Mouse (Mus musculus): ENCODE data around the gene Ndufs1. TPM values are rescaled to one million over a fixed set of nuclear protein-coding genes. Genes with fewer than 3 reads are reported as not detected.

The Ndufs1 gene
- polyA plus RNA-seq, 2 experiments, result 96.3 to 115 TPM

DNA sequence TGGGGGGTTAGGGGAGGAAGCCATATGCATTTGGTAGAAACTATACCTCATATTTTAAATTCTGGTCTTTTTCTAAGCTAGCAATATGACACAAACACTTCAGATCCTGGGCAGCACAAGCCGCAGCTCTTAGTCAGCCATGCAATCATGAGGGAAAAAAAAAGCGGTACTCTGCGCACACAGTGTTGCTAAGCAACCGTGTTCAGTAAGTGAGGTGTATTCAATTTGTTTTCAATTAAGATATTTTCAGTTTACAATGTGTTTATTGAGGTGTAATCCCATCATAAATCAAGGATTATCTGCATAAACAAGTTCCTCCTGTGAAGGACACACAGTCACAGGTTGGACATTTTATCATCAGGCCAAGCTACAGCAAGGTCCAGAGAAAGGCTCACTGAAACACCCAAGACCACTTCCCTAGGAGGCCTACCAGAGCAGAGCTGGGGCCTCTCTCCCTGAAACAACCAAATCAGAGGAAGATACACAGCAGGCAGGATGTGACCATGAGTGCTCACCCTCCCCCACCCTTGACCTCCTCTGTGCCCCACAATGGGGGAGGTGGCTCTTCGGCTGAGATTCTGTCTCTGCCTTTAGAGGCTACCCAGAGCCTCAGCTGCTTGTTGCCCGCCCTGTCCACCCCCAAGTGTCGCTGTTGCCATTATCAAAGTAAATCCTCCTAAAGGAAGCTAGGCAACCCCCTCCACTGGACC lies 27.5 kb upstream of the Ndufs1 start:
- 9% methylated on average over 7 of the region's 7 CpGs for WGBS
- H3K4me1 ChIP-seq (ENCODE audit: control insufficient read depth, insufficient read depth, low read length), result no peaks in the 10 kb centered on the region
- 0 out of 2 replicates have a peak, but pooled peaks have one; percentile 55 for ATAC-seq (ENCODE audit: low FRiP score, low read depth)
- no peaks in the 10 kb centered on the region; the same call in 1 of the 2 replicates for H3K27me3 ChIP-seq (ENCODE audit: control insufficient read depth, insufficient read depth, low read length)
- H3K27ac ChIP-seq (replicated peaks; ENCODE audit: low read depth, low read length), result no peak overlapping the region
- DNase-seq (ENCODE audit: low spot score), result no peak
- 0 out of 2 replicates have a peak, but pooled peaks cover 7% of the 10 kb centered on the region for H3K9me3 ChIP-seq (ENCODE audit: control insufficient read depth, low read length)
- no peak overlapping the region for H3K4me3 ChIP-seq (replicated peaks; ENCODE audit: low read length)
- no peak overlapping the region for H3K9ac ChIP-seq (ENCODE audit: low read depth, low read length, severe bottlenecking)
- TF ChIP-seq POLR2A (IDR thresholded peaks at IDR 0.05; ENCODE audit: borderline replicate concordance, extremely low read depth, insufficient read depth, insufficient read length), result no peak
- no peaks in the 10 kb centered on the region for H3K36me3 ChIP-seq (ENCODE audit: control insufficient read depth, insufficient read depth, low read length)
- no peak overlapping the region for H3K4me2 ChIP-seq (replicated peaks; ENCODE audit: low read depth, low read length, severe bottlenecking)

DNA sequence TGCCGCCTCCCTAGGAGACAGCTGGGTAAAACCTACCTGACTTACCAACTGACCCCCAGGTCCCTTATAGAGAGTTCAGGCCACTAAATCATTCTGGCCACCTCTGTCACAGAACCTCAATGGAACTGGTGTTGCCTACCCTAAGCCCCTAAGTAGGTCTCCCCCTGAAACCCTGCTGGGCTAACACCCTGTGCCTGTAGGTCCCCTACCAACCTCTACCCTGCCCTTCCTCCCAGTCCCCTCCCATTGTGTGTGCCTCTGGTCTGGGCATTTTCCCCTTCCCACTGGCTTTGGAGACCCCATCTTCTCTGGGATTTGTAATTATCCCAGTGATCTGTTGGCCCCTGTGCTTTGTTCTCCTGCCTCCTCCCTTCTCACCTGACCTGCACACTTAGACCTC lies 26.8 kb upstream of the Ndufs1 start:
- no peak for DNase-seq (ENCODE audit: low spot score)
- Histone ChIP-seq H3K9ac (ENCODE audit: low read depth, low read length, severe bottlenecking) (no peak overlapping the region), H3K27ac (replicated peaks; ENCODE audit: low read depth, low read length) (no peak overlapping the region), H3K4me3 (replicated peaks; ENCODE audit: low read length) (no peak overlapping the region), H3K36me3 (ENCODE audit: control insufficient read depth, insufficient read depth, low read length) (no peaks in the 10 kb centered on the region), H3K9me3 (ENCODE audit: control insufficient read depth, low read length) (0 out of 2 replicates have a peak, but pooled peaks cover 7% of the 10 kb centered on the region), H3K4me2 (replicated peaks; ENCODE audit: low read depth, low read length, severe bottlenecking) (no peak overlapping the region), H3K27me3 (ENCODE audit: control insufficient read depth, insufficient read depth, low read length) (no peaks in the 10 kb centered on the region; the same call in 1 of the 2 replicates), H3K4me1 (ENCODE audit: control insufficient read depth, insufficient read depth, low read length) (no peaks in the 10 kb centered on the region)
- ATAC-seq (ENCODE audit: low FRiP score, low read depth), result no peak
- no peak for TF ChIP-seq POLR2A (IDR thresholded peaks at IDR 0.05; ENCODE audit: borderline replicate concordance, extremely low read depth, insufficient read depth, insufficient read length)
- 82% methylated on average over 1 of the region's 1 CpGs for WGBS

DNA sequence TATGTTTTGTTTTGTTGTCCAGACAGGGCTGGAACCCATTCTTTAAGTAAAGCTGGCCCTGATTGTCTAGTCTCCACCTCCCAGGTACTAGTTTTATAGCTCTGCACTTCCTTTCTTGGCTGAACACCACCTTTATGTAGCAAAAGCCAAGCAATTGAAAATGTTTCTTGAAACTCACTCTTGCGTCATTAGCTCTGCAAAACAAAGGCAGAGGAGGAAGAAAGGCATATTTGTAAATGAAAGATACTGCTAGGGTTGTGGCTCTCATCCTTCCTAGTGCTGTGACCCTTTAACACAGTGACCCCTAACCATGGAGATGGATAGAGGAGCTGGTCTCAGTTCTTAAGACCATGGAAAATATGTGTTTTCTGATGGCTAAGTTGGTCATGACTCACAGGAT lies 25.0 kb upstream of the Ndufs1 start:
- DNase-seq (ENCODE audit: low spot score), result no peak
- WGBS, result 64% methylated on average over 1 of the region's 1 CpGs
- no peak for ATAC-seq (ENCODE audit: low FRiP score, low read depth)
- no peak overlapping the region for H3K9ac ChIP-seq (ENCODE audit: low read depth, low read length, severe bottlenecking)
- H3K27me3 ChIP-seq (ENCODE audit: control insufficient read depth, insufficient read depth, low read length), result no peaks in the 10 kb centered on the region
- H3K27ac ChIP-seq (replicated peaks; ENCODE audit: low read depth, low read length), result no peak overlapping the region
- H3K4me2 ChIP-seq (replicated peaks; ENCODE audit: low read depth, low read length, severe bottlenecking), result no peak overlapping the region
- no peaks in the 10 kb centered on the region for H3K4me1 ChIP-seq (ENCODE audit: control insufficient read depth, insufficient read depth, low read length)
- TF ChIP-seq POLR2A (IDR thresholded peaks at IDR 0.05; ENCODE audit: borderline replicate concordance, extremely low read depth, insufficient read depth, insufficient read length), result no peak
- no peak overlapping the region for H3K4me3 ChIP-seq (replicated peaks; ENCODE audit: low read length)
- H3K36me3 ChIP-seq (ENCODE audit: control insufficient read depth, insufficient read depth, low read length), result no peaks in the 10 kb centered on the region
- H3K9me3 ChIP-seq (ENCODE audit: control insufficient read depth, low read length), result 0 out of 2 replicates have a peak, but pooled peaks cover 7% of the 10 kb centered on the region

DNA sequence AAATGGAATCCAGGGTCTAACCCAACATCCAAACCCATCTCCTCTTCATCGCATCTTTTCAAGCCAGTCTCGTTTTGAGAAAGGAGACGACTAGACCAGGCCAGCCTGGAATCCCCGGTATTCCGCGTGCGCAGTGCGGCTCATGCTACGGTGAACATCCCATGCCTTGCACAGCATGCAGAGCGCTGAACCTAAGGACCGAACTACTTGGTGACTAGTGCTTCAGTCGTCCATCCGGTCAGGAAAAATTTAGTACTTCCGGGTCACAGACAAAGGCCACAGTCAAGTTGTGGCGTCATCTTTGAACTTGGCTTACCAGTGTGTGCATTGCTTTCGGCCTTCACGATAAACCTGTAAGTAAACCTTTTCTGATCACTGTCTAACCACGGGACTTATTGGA lies 23.7 kb upstream of the Ndufs1 start:
- Histone ChIP-seq H3K9ac (ENCODE audit: low read depth, low read length, severe bottlenecking) (no peak overlapping the region), H3K27ac (replicated peaks; ENCODE audit: low read depth, low read length) (no peak overlapping the region), H3K36me3 (ENCODE audit: control insufficient read depth, insufficient read depth, low read length) (no peaks in the 10 kb centered on the region), H3K27me3 (ENCODE audit: control insufficient read depth, insufficient read depth, low read length) (no peaks in the 10 kb centered on the region), H3K9me3 (ENCODE audit: control insufficient read depth, low read length) (0 out of 2 replicates have a peak, but pooled peaks cover 7% of the 10 kb centered on the region), H3K4me3 (replicated peaks; ENCODE audit: low read length) (no peak overlapping the region), H3K4me1 (ENCODE audit: control insufficient read depth, insufficient read depth, low read length) (no peaks in the 10 kb centered on the region), H3K4me2 (replicated peaks; ENCODE audit: low read depth, low read length, severe bottlenecking) (no peak overlapping the region)
- ATAC-seq (ENCODE audit: low FRiP score, low read depth), result no peak
- no peak for TF ChIP-seq POLR2A (IDR thresholded peaks at IDR 0.05; ENCODE audit: borderline replicate concordance, extremely low read depth, insufficient read depth, insufficient read length)
- DNase-seq (ENCODE audit: low spot score), result no peak
- 92% methylated on average over 18 of the region's 18 CpGs for WGBS

DNA sequence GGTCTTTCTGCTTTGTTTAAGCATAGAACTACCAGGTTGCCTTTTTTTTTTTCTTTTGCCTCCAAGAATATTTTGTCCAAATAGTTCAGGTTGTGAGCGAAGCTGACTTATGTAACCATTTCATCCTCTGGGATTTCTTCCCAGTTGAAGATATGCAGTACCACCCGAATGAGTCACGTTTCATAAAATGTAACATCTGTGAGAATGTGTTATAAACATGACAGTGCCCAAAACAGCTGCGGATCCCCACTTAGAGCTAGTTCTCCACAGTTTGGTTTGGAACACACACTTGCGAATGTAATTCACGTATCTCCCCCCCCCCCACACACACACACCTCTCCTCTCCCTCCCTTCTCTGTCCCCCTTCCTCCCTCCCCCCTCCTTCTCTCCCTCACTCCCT lies 22.8 kb upstream of the Ndufs1 start:
- peak; percentile 22 for DNase-seq (ENCODE audit: low spot score)
- Histone ChIP-seq H3K36me3 (ENCODE audit: control insufficient read depth, insufficient read depth, low read length) (no peaks in the 10 kb centered on the region), H3K9ac (ENCODE audit: low read depth, low read length, severe bottlenecking) (no peak overlapping the region), H3K4me2 (replicated peaks; ENCODE audit: low read depth, low read length, severe bottlenecking) (no peak overlapping the region), H3K27ac (replicated peaks; ENCODE audit: low read depth, low read length) (no peak overlapping the region), H3K27me3 (ENCODE audit: control insufficient read depth, insufficient read depth, low read length) (no peaks in the 10 kb centered on the region), H3K4me1 (ENCODE audit: control insufficient read depth, insufficient read depth, low read length) (no peaks in the 10 kb centered on the region), H3K4me3 (replicated peaks; ENCODE audit: low read length) (no peak overlapping the region), H3K9me3 (ENCODE audit: control insufficient read depth, low read length) (0 out of 2 replicates have a peak, but pooled peaks cover 7% of the 10 kb centered on the region)
- no peak for ATAC-seq (ENCODE audit: low FRiP score, low read depth)
- TF ChIP-seq POLR2A (IDR thresholded peaks at IDR 0.05; ENCODE audit: borderline replicate concordance, extremely low read depth, insufficient read depth, insufficient read length), result no peak
- WGBS, result 84% methylated on average over 6 of the region's 6 CpGs

Measured in limb, embryonic 14.5 days (tissue).